Mouse (Mus musculus) cerebellum, adult 9-10 months (tissue): ENCODE data around the gene Nt5dc1.
A peak's percentile ranks its signal among the peaks of the same experiment; 100 is the strongest.
"Not testable (repeated sequence)": the region's sequence is repeated elsewhere in the genome, so short reads cannot be mapped to it uniquely, and the experiment has no call there.

Experiments used
- DNase-seq: peaks from one replicate; pipeline ENCODE4 v3.0.0; 2022

The Nt5dc1 gene

GRCm38 (mm10) chr10:34418204-34418756 is at the start of gene Nt5dc1:
Nt5dc1 (minus strand) TSS chr10:34418552.
- peak; percentile 89 for DNase-seq

DNA sequence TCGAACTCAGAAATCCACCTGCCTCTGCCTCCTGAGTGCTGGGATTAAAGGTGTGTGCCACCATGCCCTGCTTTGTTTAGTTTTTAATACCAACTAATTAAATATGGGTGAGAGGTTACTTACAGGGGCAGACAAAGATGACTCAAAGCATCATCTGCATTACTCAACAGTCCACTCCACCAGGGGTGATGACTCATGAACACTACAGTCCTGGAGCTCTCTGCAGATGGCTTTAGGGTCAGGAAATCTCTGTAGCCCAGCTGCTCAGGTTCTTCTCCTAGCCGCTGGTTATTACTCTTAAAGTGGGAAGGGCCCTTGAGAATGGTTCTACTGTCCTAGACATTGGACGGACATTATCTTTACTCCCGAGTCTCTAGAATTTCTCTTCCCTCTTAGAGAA is 46.0 kb upstream of the Nt5dc1 start:
- no peak for DNase-seq

- DNase-seq, result no peak
These were observed 43.1 kb upstream of the Nt5dc1 start for GRCm38 (mm10) chr10:34461451-34461850.

- no peak for DNase-seq
These were observed 31.1 kb upstream of the Nt5dc1 start for GRCm38 (mm10) chr10:34449469-34449868.

DNA sequence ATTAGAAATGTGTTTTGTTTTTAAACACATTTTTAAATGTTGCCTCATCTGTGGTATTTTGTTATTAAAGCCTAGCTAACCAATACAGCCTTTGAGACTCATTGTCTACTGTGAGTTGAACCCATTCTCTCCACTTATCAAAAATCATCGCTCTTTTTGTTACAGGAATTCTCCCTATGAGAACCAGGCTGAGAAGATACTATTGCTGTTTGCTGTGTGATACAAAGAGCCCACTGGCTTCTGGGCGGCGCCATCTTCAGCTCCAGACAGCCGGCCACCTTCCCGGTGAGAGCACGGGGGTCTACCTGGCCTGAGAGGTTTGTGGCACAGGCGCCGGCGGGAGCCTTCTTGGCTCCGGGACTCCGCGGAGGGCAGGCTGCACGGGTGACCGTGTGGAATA is 15.8 kb upstream of the Nt5dc1 start:
- not testable (repeated sequence) for DNase-seq

DNA sequence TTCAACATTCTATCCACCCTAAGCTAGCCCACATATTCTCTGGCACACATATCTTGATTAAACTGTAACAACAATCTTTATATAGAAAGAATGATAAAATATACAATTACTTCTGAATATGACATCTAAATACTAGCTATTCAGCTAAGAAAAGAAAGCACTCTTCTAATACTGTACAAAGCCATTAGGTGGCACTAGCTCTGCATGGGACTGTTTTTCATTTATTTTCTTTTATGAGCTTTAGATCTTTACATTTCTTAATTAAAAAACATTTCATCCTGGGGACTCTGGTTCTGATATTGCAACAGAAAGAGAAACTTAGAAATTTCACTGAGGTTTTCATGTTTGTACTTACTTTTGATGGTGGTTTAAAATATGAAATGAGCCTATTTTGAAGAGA is 13.4 kb upstream of the Nt5dc1 start:
- DNase-seq, result no peak

- not testable (repeated sequence) for DNase-seq
These were observed 442 bp upstream of the Nt5dc1 start for GRCm38 (mm10) chr10:34418794-34419193.

DNA sequence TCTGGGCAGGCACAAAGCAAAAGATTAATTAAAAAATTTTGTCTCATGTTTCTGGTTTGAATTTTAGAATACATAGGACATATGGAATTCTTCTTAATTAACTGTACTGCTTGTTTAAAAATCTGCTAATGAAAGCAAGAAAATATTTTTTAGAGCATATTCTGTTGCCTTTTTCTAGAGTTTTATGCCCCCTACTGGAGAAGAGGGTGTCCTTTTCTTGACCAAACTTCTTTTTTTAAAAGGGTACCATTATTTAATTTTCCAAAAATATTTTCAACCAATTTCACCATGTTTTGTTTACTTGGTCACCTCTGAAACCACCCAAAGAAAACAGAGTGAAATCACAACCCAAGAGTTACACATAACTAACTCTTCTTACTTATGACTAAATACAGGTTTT is 19.1 kb downstream of the Nt5dc1 start:
- DNase-seq, result no peak

DNA sequence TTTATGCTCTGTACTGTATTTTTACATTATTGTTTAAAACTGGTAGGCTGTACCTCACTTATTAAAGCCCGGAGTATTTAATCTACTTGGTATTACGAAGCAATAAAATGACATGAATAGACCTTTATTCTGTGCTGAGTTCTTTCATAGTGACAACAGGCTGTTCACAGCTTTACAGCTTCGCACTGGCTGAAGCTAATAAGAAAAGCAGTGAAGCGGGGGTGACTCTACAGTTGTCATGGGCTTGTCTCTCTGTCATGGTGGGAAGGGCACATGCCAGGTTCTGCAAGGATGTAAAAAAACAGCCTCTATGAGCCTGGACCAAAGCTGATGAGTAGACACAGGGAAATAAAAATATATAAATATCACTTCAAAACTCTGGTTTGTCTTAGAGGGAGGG is 21.4 kb downstream of the Nt5dc1 start:
- DNase-seq, result no peak

- DNase-seq, result no peak
These were observed 28.7 kb downstream of the Nt5dc1 start, which contains the start of gene Col10a1 for GRCm38 (mm10) chr10:34389681-34390080. Col10a1 (plus strand) TSS chr10:34389981.

GRCm38 (mm10) chr10:34385636-34386035 is 32.7 kb downstream of the Nt5dc1 start:
- no peak for DNase-seq

DNA sequence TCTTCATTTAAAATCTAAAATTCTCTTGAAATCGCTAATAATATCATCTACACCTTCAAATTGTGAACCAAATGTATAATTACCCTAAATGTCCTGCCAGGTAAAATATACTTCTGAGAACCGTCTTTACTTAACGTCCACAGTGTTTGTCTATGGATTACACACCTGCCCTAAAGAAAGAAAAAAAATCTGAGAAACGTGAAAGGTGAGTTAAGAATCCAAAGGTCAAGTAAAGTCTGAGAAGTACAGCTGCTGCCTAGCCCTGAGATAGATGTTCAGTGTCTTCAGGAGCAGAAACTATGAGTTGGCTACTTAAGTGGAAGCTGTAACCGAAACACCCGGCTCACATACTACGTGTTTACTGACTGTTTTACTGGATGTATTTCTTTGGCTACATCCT is 45.0 kb downstream of the Nt5dc1 start:
- no peak for DNase-seq

DNA sequence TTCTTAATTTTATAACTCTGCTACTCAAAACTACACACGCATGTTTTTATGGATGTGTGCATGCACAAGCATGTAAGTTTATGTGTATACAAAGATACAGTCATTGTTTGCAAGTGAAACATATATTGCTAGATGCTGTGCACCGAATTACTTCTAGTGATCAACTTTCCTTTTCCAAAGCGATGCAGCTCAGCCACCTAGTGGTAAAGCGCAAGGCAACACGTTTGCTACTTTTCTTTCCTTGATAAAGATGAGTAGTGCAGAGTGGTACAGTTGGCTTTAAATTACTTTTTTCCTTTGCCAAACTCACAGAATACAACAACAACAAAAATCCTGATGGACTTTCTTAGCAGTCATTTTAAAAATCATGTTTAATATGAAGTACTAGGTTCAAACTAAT is 50.2 kb downstream of the Nt5dc1 start:
- no peak for DNase-seq

DNA sequence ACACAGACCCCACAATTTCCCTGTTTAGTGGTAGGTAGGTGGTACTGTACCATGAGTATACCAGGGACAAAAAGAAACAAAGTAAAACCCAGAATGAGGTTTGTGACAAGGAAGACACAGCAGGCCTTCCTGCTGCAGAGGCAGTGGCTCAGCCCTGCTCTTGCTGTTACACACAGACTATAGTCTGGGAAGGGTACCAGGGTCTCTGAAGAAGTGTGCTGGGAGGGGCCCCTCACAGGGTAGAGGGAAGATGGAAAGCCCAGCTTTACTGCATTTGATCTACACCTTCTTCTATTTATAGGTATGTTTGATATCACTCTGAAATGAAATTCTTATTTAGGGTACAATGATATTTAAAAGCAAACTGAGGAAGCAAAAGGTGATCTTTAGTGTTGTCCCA is 54.6 kb downstream of the Nt5dc1 start:
- DNase-seq, result peak; percentile 12

GRCm38 (mm10) chr10:34358263-34358662 is 60.1 kb downstream of the Nt5dc1 start:
- DNase-seq, result no peak

DNA sequence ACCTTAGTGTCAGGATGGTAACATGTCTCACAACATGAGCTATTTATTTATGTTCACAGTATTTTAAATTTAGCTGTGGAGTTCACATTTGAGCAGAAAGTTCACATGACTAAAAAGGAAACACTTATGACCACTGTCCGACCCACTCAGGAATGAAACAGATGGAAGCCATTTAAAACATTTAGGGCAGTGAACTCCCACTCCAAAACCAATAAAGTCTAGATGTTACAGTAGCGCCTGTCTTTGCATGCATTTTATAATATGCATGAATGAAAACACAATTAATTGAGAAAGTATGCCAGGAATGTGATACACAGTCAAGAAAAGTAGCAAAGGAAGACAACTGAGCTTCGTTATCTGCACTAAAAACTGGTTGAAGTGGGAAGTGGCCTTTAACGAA is 66.2 kb downstream of the Nt5dc1 start:
- no peak for DNase-seq

GRCm38 (mm10) chr10:34341886-34342285 is 76.5 kb downstream of the Nt5dc1 start:
- DNase-seq, result no peak

- DNase-seq, result no peak
These were observed 77.3 kb downstream of the Nt5dc1 start for GRCm38 (mm10) chr10:34341014-34341413.

DNA sequence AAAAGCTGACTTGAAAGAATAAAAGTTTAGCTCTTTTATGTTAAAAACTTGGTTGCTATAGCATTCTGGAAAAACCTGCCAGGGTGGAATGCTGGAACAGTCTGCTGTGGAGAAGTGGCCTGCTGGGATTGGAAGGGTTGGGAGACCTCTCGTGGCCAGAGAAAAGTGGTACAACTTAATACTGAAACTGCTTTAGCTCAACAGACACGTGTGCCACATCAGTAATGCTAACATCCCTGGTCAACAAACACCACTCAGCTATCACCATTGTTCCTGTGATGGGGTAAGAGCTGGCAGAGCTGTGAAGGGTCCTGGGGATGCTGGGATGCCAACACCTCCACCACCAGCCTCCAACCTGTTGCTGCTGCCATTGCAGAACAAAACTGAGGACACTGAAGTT is 90.0 kb downstream of the Nt5dc1 start:
- DNase-seq, result peak; percentile 44

DNA sequence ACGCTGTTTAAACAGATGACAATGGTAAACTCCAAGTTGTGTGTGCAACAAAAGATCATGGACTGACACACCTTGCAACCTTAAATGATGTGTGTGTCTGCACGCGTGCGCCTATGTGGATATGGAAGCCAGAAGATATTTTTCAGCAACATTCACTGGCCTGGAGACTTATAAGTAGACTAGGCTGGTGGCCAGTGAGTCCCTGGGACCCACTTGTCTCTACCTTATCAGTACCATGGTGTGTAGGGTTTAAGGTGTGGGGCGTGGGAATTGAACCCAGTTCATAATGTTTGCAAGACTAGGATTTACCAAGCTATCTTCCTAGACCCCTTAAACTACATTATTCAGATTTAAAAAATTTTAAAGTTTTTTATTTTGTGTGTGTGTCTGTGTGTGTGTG is 91.2 kb downstream of the Nt5dc1 start:
- no peak for DNase-seq

DNA sequence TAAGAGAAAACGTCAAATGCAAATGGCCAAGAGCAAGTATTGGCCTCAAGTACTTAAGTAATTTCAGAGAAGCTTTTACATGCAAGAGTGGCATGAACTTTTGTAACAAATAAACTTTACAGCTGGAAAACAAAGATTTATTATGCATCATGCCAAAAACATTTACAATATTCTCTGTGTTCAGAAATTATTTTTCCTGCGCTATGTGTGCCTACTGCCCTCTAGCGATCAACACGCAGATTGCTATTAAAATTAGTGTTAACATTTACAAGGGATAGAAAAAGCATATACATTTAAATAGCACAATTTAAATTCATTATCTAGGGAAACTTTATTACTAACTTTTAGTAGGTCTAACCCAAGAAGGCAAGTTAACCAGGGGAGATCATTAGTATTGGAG is 91.7 kb downstream of the Nt5dc1 start:
- peak; percentile 41 for DNase-seq

- DNase-seq, result no peak
These were observed 97.5 kb downstream of the Nt5dc1 start for GRCm38 (mm10) chr10:34320809-34321208.

GRCm38 (mm10) chr10:34317217-34317606 is 101.1 kb downstream of the Nt5dc1 start:
- no peak for DNase-seq

- DNase-seq, result peak; percentile 94
These were observed 101.7 kb downstream of the Nt5dc1 start for GRCm38 (mm10) chr10:34316571-34317216.

DNA sequence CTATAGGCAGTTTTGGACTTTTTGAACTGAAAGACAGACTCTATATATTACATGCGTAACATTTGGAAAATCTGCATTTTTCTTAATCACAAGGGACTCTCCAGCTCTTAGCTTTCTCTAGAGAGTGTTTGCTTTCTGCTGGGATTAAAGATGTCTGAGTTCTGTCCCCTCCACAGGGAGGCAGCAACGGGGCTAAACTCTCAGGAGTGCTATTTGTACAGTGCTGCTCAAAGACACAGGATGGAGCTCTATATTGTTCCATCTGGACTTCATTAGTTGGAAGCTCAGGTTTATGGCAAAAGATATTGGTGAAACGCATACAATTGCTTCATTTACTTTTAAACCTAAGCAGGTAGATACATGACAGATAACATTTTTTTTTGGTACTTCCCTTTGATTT is 105.8 kb downstream of the Nt5dc1 start:
- no peak for DNase-seq
